Mouse (Mus musculus) heart, adult 2 months (tissue): ENCODE results near the gene Olfr1404.
"Not testable (repeated sequence)": the region's sequence is repeated elsewhere in the genome, so short reads cannot be mapped to it uniquely, and the experiment has no call there.

Experiments
- CTCF ChIP-seq: fragments of 200-600 bp; IDR thresholded peaks from 2 replicates; pipeline ENCODE4 v1.8.1; 2022; ENCODE audit warnings: antibody characterized with exemption, mild to moderate bottlenecking, moderate library complexity
- POLR2A ChIP-seq: fragments of 200-500 bp; IDR thresholded peaks from 2 replicates; pipeline ENCODE4 v1.6.1; 2011; ENCODE audit warnings: mild to moderate bottlenecking, low read depth, low read length, control low read depth; ENCODE audit not compliant: insufficient read depth

DNA sequence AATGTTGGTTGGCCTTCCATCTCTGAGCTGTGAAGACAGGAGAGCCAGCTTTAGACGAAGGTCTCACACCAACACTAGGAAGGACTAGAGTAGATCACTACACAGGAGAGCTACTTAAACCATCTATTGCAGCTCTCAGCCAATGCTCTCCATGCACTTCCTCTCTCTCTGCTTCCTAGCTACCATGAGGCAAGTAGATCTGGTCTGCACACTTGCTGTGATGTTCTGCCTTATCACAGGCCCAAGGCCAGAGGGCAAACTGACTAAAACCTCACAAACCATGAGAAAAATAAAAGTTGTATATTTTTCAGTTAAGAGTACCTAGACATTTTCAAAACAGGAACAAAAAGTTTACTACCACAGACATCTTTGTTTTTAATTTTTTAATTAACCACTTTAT, 24.8 kb downstream of the Olfr1404 start:
- TF ChIP-seq POLR2A, CTCF: not testable (repeated sequence)
